Mouse (Mus musculus) granulocyte monocyte progenitor cell, adult 5-6 weeks (primary cell): ENCODE data around the gene Snx17. TPM values are rescaled to one million over a fixed set of nuclear protein-coding genes. Genes with fewer than 3 reads are reported as not detected.
A peak's percentile ranks its signal among the peaks of the same experiment; 100 is the strongest.
"Not testable (repeated sequence)": the region's sequence is repeated elsewhere in the genome, so short reads cannot be mapped to it uniquely, and the experiment has no call there.

Experiments used
- ATAC-seq: replicated peaks from 2 replicates; pipeline ENCODE4 v1.8.0; 2016; ENCODE audit warnings: mild to moderate bottlenecking, moderate TSS enrichment, inconsistent platforms; ENCODE audit not compliant: poor library complexity, severe bottlenecking
- total RNA-seq, 2 experiments: library from RNA; stranded (forward) in 1 of 2; stranded (reverse) in 1 of 2; fragments of 200-712, 200-1000 nt in 1 of 2; fragments of >200 nt in 1 of 2; fragmentation: Nextera tagmentation in 1 of 2; gene quantifications; 2 replicates each; pipeline ENCODE4 v1.2.3; 2014 to 2017

Snx17 gene
- total RNA-seq, 2 experiments from 2014 or later, result 58.9 to 65.5 TPM

DNA sequence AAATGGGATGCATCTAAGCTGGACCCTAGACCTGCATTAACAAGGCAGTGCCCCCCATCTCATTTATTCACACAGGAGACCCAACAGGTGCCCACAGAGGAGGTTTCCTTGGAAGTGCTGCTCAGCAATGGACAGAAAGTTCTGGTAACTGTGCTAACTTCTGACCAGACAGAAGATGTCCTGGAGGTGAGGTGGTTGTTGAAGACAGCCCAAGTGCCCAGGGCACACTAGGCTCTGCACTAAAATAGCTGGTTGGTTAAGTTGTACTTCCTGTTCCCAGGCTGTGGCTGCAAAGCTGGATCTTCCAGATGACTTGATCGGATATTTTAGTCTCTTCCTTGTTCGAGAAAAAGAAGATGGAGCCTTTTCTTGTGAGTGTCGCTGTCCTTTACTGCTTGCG is 2.6 kb downstream of the Snx17 start:
- no peak for ATAC-seq

- ATAC-seq, result no peak
Measured at GRCm38 (mm10) chr5:31196207-31196606, 3.2 kb downstream of the Snx17 start.

DNA sequence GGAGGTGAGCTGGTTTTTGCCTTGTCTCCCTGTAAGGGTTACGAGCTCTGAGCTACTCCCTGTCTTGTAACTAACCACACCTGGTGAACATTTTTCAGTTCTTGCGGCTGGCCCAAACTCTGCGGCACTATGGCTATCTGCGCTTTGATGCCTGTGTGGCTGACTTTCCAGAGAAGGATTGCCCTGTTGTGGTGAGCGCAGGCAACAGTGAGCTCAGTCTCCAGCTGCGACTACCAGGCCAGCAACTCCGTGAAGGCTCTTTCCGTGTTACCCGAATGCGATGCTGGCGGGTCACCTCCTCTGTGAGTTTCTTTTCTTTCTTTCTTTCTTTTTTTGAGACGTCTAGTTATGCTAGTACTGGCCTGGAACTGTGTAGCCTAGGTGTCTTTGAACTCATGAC is 4.0 kb downstream of the Snx17 start:
- no peak for ATAC-seq

GRCm38 (mm10) chr5:31198170-31198569 is 5.1 kb downstream of the Snx17 start:
- ATAC-seq, result no peak

DNA sequence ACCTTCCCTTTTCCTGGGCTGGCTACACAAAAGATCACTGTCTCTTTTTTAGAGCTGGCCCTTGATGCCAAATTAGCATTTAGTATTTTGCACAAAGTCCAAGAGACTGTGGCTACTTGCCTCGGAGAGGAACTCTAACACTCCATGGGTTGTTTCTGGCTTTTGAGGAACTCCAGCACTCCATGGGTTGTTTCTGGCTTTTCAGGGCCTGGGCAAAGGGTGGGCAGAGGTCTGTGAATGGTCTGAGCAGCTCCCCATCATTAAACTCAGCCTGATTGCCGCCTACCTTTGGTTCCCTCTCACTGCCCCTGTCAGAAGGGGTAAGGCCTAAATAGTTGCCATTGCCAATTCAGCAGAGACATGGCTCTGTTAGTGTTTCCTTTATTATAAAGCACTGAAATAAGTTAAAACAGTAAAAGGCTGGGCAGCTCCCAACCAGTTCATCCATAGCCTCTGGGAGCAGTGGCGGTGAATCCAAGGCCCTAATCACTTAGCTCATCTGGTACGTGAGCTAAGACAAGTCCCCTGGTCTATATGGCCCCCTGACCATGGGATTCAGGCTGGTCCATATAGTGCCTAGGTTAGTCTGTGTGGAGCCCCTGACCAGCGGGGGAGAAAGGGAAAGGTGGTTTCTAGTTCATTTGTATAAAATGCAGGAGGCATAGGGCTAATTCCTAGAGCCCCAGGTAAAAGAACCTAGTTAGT is 5.7 kb downstream of the Snx17 start:
- ATAC-seq, result no peak

DNA sequence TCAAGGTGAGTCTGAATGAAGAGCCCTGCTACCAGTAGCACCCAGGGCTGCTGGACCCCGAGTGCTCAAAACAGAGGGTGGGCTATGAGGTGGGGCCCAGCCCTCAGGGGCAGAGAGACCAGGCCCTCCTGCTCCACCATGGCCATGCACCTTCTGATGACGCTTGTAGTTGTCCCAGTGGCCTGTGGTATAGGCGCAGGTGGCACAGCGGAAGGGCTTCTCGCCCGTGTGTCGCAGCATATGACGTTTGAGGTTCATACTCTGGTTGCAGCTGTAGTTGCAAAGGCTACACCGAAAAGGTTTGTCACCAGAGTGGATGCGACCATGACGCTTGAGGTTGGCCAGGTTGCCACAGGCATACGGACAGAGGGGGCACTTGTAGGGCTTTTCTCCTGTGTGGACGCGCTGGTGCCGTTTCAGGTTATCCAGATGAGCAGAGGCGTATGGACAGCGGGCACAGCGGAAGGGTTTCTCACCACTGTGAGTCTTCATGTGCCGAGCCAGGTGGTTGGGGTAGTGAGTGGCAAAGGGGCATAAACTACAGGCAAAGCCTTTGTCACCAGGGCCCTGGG is 6.4 kb downstream of the Snx17 start:
- no peak for ATAC-seq

GRCm38 (mm10) chr5:31199893-31200292 is 6.9 kb downstream of the Snx17 start:
- ATAC-seq, result no peak

GRCm38 (mm10) chr5:31200327-31200768 is 7.3 kb downstream of the Snx17 start:
- ATAC-seq, result no peak

- ATAC-seq, result no peak
Measured at GRCm38 (mm10) chr5:31201042-31201741, 8.2 kb downstream of the Snx17 start.

DNA sequence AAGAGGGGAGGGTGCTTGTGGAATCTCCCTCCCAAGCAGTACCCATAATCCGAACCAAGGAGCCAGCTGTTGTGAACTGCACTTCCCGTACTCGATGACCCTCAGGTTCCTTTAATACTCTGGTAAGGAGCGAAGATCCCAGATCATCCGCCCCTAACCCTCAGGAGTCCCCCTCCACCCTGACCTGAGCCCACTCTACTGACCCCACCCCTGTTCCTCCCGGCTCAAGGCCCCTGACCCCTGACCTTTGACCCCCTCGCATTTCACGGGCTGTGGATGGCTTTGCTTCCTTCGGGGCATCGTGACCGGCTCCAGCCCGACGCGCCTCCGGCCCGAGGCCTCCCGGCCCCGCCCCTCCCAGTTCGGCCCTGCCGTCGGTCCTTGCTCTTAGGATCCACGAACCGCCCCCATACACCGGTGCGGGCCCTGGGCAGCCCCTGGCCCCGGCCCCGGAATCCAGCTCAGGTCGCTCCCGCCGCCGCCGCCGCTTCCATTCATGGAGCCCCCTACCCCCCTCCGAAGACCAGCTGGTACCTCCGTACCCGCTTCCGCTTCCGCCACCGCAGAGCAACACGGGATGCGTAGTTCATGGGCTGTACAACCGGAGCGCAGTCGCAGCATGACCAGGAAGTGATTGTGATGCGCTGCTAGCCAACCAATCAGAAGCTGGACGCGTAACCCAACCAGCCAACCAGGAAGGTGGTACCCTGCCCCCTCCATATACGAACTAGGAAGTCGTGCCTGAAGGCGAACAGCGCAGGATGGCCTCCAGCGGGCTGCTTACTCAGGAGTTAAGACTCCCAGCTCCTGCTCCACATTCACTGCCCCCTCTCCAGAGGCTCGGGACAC is 8.9 kb downstream of the Snx17 start, which contains the start of gene Zfp513:
Gene Zfp513, minus strand, starts transcription at position 562 of the 849 bp plus-strand sequence.
- ATAC-seq, result peak; percentile 95

DNA sequence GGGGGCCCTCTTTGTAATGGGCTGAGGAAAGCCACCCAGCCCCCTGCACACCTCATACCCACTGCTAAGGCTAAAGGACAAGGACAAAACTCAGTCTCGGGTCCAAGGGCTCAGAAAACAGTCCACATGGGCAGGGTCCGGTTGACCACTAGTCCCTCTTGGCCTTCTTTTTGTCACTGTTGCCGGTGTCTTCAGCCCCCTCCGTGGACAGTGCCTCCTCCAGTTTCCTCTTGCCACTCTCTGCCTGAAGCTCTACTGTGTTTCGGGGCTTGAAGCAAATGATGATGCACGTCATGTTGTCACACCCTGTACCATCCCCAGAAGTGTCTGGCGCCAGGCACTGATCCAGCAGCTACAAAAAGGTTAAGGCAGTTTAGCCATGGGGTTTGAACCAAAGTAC is 9.9 kb downstream of the Snx17 start:
- no peak for ATAC-seq

GRCm38 (mm10) chr5:31203866-31204265 is 10.8 kb downstream of the Snx17 start:
- no peak for ATAC-seq

- no peak for ATAC-seq
Measured at GRCm38 (mm10) chr5:31204421-31204820, 11.4 kb downstream of the Snx17 start.

- ATAC-seq, result not testable (repeated sequence)
Measured at GRCm38 (mm10) chr5:31216554-31216953, 23.5 kb downstream of the Snx17 start.

GRCm38 (mm10) chr5:31218294-31218693 is 25.3 kb downstream of the Snx17 start:
- ATAC-seq, result no peak

DNA sequence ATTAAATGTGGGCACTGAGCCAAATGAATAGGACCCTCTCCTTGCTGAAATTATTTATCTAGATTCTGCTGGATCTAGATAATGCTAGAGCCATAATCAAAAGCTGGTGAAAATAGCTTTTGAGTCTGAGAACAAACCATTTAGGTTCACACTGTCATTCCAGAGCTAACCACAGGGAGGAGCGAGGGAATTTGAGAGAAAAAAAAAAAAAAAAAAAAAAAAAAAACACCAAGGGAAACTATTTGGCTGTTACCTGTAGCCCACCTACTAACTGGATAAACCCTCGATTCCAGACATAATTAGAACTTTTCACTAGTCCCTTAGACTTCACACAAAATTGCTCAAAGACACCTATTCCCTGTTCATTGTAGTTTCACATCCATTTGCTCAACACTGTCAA is 26.0 kb downstream of the Snx17 start:
- ATAC-seq, result no peak

- no peak for ATAC-seq
Measured at GRCm38 (mm10) chr5:31219474-31219873, 26.4 kb downstream of the Snx17 start.

DNA sequence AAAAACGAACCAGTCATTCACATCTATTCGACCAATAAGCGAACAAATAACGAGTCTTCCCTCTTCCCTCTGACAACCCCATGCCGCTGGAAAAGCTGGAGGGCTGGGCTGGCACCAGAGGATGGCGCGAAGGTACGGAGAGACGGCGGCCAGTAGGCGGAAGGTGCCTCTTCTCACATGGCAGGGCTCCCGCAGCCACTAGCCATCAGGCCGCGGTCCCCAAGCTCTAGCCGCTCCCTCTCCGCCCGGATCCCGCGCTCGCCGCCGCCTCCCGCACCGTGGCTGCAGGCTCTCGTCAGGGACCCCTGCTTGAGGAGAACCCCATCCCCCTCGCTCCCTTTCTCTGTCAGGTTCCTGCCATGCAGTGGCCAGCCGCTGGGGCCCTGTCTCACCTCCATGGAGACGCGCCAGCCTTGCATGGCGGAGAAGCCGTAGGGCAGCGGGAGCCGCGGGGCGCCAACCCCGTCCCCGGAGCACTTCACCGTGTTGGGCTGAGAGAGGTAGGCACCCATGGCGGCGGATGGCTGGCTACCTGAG is 27.0 kb downstream of the Snx17 start:
- peak; percentile 33 for ATAC-seq

DNA sequence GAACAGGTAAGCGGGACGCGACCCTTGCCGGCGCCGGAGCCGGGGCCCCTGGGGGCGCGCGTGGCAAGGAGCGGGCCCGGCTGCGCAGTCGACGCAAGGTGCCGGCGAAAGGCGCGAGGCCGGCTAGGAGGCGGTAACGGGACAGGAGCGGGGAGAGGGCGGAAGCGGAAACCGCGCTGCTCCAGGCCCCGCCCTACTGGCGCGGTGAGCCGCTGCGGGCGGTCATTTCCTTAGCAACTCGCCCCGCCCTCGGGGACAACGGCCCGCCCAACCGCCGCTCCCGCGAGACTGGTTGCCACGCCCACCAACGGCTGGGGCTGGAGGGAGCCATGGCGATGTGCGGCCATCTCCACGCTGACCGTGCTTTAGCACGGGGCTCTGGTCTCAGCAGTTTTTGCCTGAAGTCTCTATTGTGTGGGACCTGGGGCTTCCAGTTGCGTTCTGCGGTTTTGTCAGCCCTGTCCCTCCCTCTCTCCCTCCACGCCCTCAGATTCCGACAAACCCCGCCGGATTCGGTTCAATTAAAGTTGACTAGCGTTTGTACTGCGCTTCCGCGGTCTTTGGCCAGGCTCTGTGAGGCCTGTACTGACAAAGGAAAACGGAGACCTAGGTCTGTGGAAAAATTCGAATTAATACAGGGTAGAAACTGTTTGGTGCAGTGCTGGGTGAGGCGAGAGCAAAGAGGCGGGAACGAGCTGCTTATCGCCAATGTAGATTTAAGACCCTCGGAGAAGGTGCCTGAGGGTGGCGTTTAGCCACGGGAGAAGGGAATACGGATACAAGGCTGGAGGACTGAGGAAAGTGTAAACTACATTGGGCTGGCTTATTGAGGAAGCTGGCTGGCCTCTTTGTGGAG is 27.6 kb downstream of the Snx17 start, which contains the start of gene Ppm1g:
Gene Ppm1g, minus strand, starts transcription at position 240 of the 856 bp plus-strand sequence.
- peak; percentile 93 for ATAC-seq
